Mouse (Mus musculus): ENCODE data around the gene Adh6b.
"Not testable (repeated sequence)": the region's sequence is repeated elsewhere in the genome, so short reads cannot be mapped to it uniquely, and the experiment has no call there.

Gene Adh6b

GRCm38 (mm10) chr3:138362920-138363319 is 21.3 kb downstream of the Adh6b start:
- no peak for DNase-seq

GRCm38 (mm10) chr3:138366181-138366580 is 24.6 kb downstream of the Adh6b start:
- DNase-seq, result no peak

GRCm38 (mm10) chr3:138369546-138369945 is 28.0 kb downstream of the Adh6b start:
- DNase-seq, result no peak

GRCm38 (mm10) chr3:138370289-138370688 is 28.7 kb downstream of the Adh6b start:
- not testable (repeated sequence) for DNase-seq

- no peak for DNase-seq
These were observed 32.3 kb downstream of the Adh6b start for GRCm38 (mm10) chr3:138373920-138374319.

GRCm38 (mm10) chr3:138375148-138375547 is 33.6 kb downstream of the Adh6b start:
- DNase-seq, result no peak

- no peak for DNase-seq
These were observed 39.6 kb downstream of the Adh6b start for GRCm38 (mm10) chr3:138381133-138381532.

GRCm38 (mm10) chr3:138387155-138387554 is 45.6 kb downstream of the Adh6b start:
- DNase-seq, result no peak

GRCm38 (mm10) chr3:138404872-138405271 is 63.3 kb downstream of the Adh6b start:
- DNase-seq, result no peak

- DNase-seq, result peak; percentile 58
These were observed 63.8 kb downstream of the Adh6b start for GRCm38 (mm10) chr3:138405341-138405740.

- DNase-seq, result no peak
These were observed 64.3 kb downstream of the Adh6b start for GRCm38 (mm10) chr3:138405840-138406239.

- no peak for DNase-seq
These were observed 66.3 kb downstream of the Adh6b start for GRCm38 (mm10) chr3:138407920-138408319.
